Mouse (Mus musculus) embryonic fibroblast, embryonic 13.5 days (primary cell): ENCODE measurements at regions not wholly inside any gene's neighbourhood (a gene's known extent, or its start where the extent isn't known, plus 50 kb on each side); places are given as distances from the start of the nearest gene placed in this dataset.

Experiments used
- CTCF ChIP-seq: IDR thresholded peaks from 2 replicates; pipeline ENCODE4 v1.5.1; 2011; ENCODE audit warnings: mild to moderate bottlenecking, control low read depth, low read length, moderate library complexity, borderline replicate concordance; ENCODE audit not compliant: insufficient read depth
- POLR2A ChIP-seq: IDR thresholded peaks from 2 replicates; pipeline ENCODE4 v1.6.1; 2011; ENCODE audit warnings: low read depth, mild to moderate bottlenecking, control low read depth, low read length, moderate library complexity

DNA sequence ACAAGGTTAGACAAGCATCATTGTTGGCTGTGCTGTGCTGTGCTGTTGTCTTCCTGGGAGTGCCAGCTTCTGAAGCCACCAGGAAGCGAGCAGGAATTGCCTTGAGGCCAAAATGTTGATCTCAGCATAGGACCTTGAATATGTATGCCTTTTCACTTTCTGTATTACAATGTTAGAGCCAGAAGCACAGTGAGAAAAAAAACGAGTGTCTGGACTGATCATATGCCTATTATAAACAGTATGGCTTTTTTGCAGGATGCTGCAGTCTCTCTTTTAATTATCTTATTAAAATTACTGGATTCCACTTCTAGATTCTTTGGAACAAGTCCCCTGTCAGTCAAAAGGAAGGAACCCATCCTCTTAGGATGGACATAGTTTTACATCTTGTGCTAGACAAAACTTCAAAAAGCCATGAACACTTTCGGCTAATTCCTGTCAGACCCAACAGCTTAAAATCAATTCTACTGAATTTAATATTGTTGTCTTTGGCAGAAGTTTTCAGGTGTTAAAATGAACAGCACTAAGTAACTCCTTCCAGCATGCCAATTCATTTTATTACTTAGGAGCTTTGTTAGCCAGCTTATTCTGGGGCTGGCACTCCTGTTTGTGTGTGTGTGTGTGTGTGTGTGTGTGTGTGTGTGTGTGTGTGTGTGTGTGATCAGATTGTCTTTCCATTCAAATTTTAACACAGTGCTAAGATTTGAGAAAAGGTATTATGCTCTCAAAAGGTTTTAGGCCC is 220.8 kb upstream of the Adgrl4 start:
- TF ChIP-seq POLR2A = no peak
- TF ChIP-seq CTCF = no peak
